Mouse (Mus musculus) liver, adult 2 months (tissue): ENCODE results near the gene Isoc2b. TPM values are rescaled to one million over a fixed set of nuclear protein-coding genes. Genes with fewer than 3 reads are reported as not detected.

ENCODE experiments used
- DNase-seq: peaks from one replicate; pipeline ENCODE4 v3.0.0-alpha.2; 2011; ENCODE audit warnings: low read depth, low spot score; ENCODE audit errors: extremely low read depth
- H3K27ac ChIP-seq: fragments of 200-500 bp; replicated peaks from 2 replicates; pipeline ENCODE4 v1.5.1; 2012; ENCODE audit warnings: low read depth, mild to moderate bottlenecking, control low read depth, inconsistent platforms, low read length; ENCODE audit not compliant: insufficient read depth
- H3K27me3 ChIP-seq: fragments of 200-500 bp; 2 replicates; pipeline ENCODE4 v1.6.1; 2012; ENCODE audit warnings: mild to moderate bottlenecking, moderate library complexity, low read length, inconsistent platforms; ENCODE audit not compliant: control insufficient read depth, insufficient read depth
- H3K36me3 ChIP-seq: fragments of 200-500 bp; 2 replicates; pipeline ENCODE4 v1.6.1; 2012; ENCODE audit warnings: low read length, inconsistent platforms; ENCODE audit not compliant: control insufficient read depth, insufficient read depth
- H3K4me1 ChIP-seq: fragments of 200-500 bp; 2 replicates; pipeline ENCODE4 v1.6.1; 2011; ENCODE audit warnings: low read length; ENCODE audit not compliant: control insufficient read depth, insufficient read depth
- H3K4me3 ChIP-seq: fragments of 200-500 bp; 2 replicates; pipeline ENCODE4 v1.5.1; 2011; ENCODE audit warnings: low read depth, mild to moderate bottlenecking, control low read depth, low read length, moderate library complexity; ENCODE audit not compliant: insufficient read depth
- H3K79me2 ChIP-seq: fragments of 200-500 bp; 2 replicates; pipeline ENCODE4 v1.6.1; 2012; ENCODE audit warnings: inconsistent platforms, mild to moderate bottlenecking, low read length, moderate library complexity; ENCODE audit not compliant: control insufficient read depth, insufficient read depth
- H3K9ac ChIP-seq: fragments of 200-500 bp; 2 replicates; pipeline ENCODE4 v1.6.1; 2012; ENCODE audit warnings: low read depth, mild to moderate bottlenecking, control low read depth, inconsistent platforms, low read length
- CTCF ChIP-seq: fragments of 200-500 bp; IDR thresholded peaks from 2 replicates; pipeline ENCODE4 v1.5.1; 2011; ENCODE audit warnings: low read depth, low read length, control low read depth
- POLR2A ChIP-seq: fragments of 200-500 bp; IDR thresholded peaks from 2 replicates; pipeline ENCODE4 v1.6.1; 2011; ENCODE audit warnings: low read length, control low read depth; ENCODE audit not compliant: insufficient read depth; ENCODE audit errors: extremely low read depth
- WGBS: fragments of 180-500 bp; shearing (Covaris S2); methylation state at CpG from one replicate; pipeline ENCODE4 v1.1.7; 2018; 5-methylcytosine and 5-hydroxymethylcytosine counted together
- polyA plus RNA-seq: library from polyadenylated mRNA; depleted of rRNA; stranded (reverse); fragments of >200 nt; gene quantifications from 2 replicates; pipeline ENCODE4 v1.2.3, GENCODE M21; 2012
- total RNA-seq: library from RNA; depleted of rRNA; stranded (reverse); fragments of >200 nt; gene quantifications from 2 replicates; pipeline ENCODE4 v1.2.3, GENCODE M21; 2014

Isoc2b gene
- total and polyA plus RNA-seq, 2 experiments: 34.6 to 40.2 TPM

DNA sequence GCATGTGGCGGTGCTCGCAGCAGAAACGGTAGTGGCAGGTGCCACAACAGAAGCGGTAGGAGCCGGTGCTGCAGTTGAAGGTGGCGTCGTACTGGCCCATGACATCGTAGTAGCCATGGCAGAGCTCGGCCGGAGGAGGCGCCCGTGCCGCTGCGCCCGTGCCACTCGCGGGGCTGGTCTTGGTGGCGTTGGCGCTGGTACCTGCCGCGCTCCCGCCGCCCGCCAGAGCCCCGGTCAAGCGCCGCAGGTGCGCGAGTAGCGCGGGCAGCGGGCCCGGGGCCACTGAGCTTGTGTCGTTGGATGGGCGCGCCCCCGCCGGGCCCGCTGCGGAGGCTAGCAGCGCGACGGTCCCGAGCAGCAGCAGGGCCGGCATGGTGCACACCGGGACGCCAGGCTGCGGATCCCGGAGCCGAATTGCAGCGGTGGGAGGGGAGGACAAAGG is 33.7 kb downstream of the Isoc2b start:
- peaks cover 2% of the 10 kb centered on the region; the same call in 1 of the 2 replicates for H3K4me1 ChIP-seq
- peaks cover 2% of the 10 kb centered on the region; the same call in 1 of the 2 replicates for H3K27me3 ChIP-seq
- TF ChIP-seq CTCF (peak; percentile 79), POLR2A (no peak)
- peak; percentile 54 for DNase-seq
- H3K9ac ChIP-seq: peak overlapping the region; percentile 72
- WGBS: 2% methylated on average over 51 of the region's 51 CpGs
- no peaks in the 10 kb centered on the region for H3K79me2 ChIP-seq
- H3K27ac ChIP-seq: no peak overlapping the region
- H3K36me3 ChIP-seq: no peaks in the 10 kb centered on the region
- H3K4me3 ChIP-seq: peak overlapping the region; percentile 55

DNA sequence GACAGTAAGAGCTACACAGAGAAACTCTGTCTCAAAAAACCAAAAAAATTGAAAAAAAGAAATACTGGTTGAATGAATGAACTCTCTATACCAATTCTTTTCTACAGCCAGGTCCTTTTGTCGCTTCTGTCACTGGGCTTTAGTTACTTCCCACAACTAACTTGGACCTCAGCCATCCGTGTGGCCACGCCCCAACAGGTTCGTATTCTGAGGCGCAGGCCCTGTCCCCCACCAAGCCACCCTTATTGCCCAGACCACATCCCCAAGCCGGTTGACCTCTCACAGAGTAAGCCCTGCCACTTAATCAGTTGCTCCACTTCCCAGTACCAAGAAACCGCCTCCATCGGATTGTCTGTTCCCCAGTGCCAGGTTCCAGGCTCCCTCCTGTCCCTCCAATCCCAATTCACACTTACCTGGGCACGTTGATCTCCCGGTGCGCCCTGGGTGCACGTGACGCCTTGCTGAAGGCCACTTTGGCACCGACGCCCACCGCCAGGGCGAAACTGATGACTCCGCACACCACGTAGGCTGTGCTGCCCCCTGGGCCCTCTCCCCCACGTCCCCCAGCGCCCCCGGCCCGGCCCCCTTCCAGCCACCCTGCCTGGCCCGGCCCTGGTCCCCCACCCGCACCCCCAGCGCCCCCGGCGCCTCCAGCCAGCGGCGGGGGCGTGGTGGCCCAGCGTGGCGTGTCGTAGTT is 34.3 kb downstream of the Isoc2b start:
- peaks cover 5% of the 10 kb centered on the region; the same call in 1 of the 2 replicates for H3K27me3 ChIP-seq
- no peak for DNase-seq
- H3K4me3 ChIP-seq: peak overlapping the region; percentile 55; the same call in 1 of the 2 replicates

DNA sequence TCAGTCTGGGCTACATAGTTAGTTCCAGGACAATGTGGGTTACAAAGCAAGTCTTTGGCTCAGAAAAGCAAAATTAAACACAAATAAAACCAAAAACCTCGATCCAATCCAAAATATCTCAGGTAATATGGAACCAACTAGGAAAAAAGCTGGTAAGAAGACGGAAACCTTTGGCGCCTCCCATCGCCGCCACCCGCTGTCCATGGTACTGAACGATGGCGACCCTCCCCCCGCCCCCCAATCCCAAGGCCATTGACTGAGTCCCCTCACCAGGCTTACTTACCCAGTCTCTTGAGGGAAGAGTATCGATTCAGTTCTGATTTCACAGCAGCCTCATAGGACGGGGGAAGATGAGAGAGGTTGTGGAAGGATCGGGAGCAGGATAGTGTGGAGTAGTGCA is 39.6 kb downstream of the Isoc2b start:
- H3K9ac ChIP-seq: no peak overlapping the region
- H3K36me3 ChIP-seq: no peaks in the 10 kb centered on the region
- TF ChIP-seq POLR2A: no peak
- TF ChIP-seq CTCF: no peak

More for the DNA sequence above, 34.3 kb downstream of the Isoc2b start:
- TF ChIP-seq POLR2A: no peak
- TF ChIP-seq CTCF: no peak
- 7% methylated on average over 34 of the region's 34 CpGs for WGBS
- H3K36me3 ChIP-seq: no peaks in the 10 kb centered on the region
- H3K9ac ChIP-seq: peak overlapping the region; percentile 72
- no peaks in the 10 kb centered on the region for H3K79me2 ChIP-seq
- no peak overlapping the region for H3K27ac ChIP-seq
- peaks cover 2% of the 10 kb centered on the region; the same call in 1 of the 2 replicates for H3K4me1 ChIP-seq

DNA sequence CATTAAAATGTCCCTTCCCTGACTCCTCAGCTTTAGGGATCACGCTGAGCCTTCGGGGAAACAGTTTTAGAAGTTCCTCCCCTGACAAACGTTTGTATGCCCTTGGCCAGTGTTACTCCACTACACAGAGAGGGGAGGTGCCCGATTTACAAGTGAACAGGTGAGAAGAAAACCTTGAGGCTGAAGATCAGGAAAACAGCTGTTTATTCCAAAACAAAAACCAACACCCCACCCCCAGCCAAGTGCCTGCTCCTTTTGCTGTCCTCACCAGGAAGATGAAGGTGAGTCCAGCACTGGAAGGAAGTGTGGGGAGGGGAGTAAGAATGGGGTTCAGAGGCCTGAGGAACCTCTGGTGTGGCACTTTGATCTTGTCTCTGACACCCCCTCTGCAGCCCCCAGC is 44.7 kb downstream of the Isoc2b start:
- no peaks in the 10 kb centered on the region for H3K4me1 ChIP-seq
- 62% methylated on average over 4 of the region's 4 CpGs for WGBS
- 0 out of 2 replicates have a peak, but pooled peaks cover 2% of the 10 kb centered on the region for H3K27me3 ChIP-seq
- H3K36me3 ChIP-seq: no peaks in the 10 kb centered on the region
- H3K4me3 ChIP-seq: no peak overlapping the region
- no peak overlapping the region for H3K9ac ChIP-seq
- TF ChIP-seq POLR2A (no peak), CTCF (no peak)
- H3K79me2 ChIP-seq: no peaks in the 10 kb centered on the region
- DNase-seq: no peak
- no peak overlapping the region for H3K27ac ChIP-seq

More for the DNA sequence above, 39.6 kb downstream of the Isoc2b start:
- no peak overlapping the region for H3K27ac ChIP-seq
- H3K4me1 ChIP-seq: no peaks in the 10 kb centered on the region
- no peak overlapping the region for H3K4me3 ChIP-seq
- peaks cover 7% of the 10 kb centered on the region; the same call in 1 of the 2 replicates for H3K27me3 ChIP-seq
- 11% methylated on average over 12 of the region's 12 CpGs for WGBS
- DNase-seq: no peak
- H3K79me2 ChIP-seq: no peaks in the 10 kb centered on the region

DNA sequence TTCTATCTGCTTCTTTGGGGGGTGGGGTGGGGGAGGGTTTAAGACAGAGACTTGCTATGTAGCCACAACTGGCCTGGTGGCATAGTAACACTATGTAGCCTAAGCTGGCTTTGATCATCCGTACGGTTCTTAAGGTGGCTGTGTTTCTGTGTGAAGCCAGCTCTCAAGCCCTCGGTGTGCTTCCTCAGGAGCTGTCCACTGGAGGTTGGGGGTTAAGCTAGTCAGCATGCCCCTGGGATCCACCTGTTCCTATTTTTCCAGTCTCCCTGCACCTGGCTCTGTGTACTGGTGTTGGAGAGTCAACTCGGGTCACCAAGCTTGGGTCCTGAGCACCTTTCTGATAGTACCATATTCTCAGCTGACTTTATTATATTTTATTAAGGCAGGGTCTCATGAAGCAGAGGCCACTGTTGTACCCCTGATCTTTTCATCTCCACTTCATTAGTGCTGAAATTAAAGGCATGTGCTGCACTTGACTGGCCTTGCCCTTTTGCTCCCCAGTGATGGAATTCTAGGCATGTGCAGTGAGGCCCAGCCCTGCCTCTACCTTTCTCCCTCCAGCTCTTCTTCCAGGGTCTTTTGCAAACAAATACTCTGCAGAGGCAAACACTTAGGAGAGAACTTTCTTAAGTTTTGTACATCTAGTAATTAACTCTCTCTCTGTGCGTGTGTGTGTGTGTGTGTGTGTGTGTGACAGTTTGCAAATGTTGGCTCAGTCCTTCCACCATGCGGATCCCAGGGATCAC is 47.7 kb downstream of the Isoc2b start:
- no peaks in the 10 kb centered on the region for H3K4me1 ChIP-seq
- H3K79me2 ChIP-seq: no peaks in the 10 kb centered on the region
- DNase-seq: no peak
- H3K9ac ChIP-seq: no peak overlapping the region
- H3K36me3 ChIP-seq: no peaks in the 10 kb centered on the region
- no peak for TF ChIP-seq CTCF
- TF ChIP-seq POLR2A: no peak
- no peak overlapping the region for H3K4me3 ChIP-seq
- no peaks in the 10 kb centered on the region for H3K27me3 ChIP-seq
- 80% methylated on average over 6 of the region's 6 CpGs for WGBS
- H3K27ac ChIP-seq: no peak overlapping the region
